ENCODE assay signal across 9 mouse cellular contexts in genomic region chr10:60778542-60778941, GRCm38 (mm10). TPM values are rescaled to one million over a fixed set of nuclear protein-coding genes. Genes with fewer than 3 reads are reported as not detected.
A peak's percentile ranks its signal among the peaks of the same experiment; 100 is the strongest.
DNase-seq lines count a peak whose midpoint lies in the region; ATAC-seq and TF ChIP-seq lines count a peak whose summit lies in the region.
"Had no signal": no experiment of that assay in that cellular context is flagged by ENCODE, and none has a peak within 500 bp of the region (broad histone marks: within the 10 kb centered on the region; RNA-seq: fewer than 3 reads in every experiment).

No protein-coding gene starts in this region.

- no peak for ATAC-seq in cerebellum, adult (ENCODE audit: insufficient number of reproducible peaks, low FRiP score, low TSS enrichment)
- peak; percentile 18; the same call in 1 of the 2 replicates for ATAC-seq in forebrain, embryonic 15.5 days (replicated peaks)

- H3K27me3 ChIP-seq in cerebellum, adult 2 months (ENCODE audit: control insufficient read depth, insufficient read depth, low read length): no peaks in the 10 kb centered on the region
- H3K27me3 ChIP-seq in forebrain, embryonic 15.5 days: no peaks in the 10 kb centered on the region
- peaks cover 36% of the 10 kb centered on the region for H3K27me3 ChIP-seq in midbrain, embryonic 10.5 days (ENCODE audit: low read depth, poor library complexity, severe bottlenecking)
- H3K27me3 ChIP-seq: lung, embryonic 15.5 days had no signal

- H3K4me1 ChIP-seq in cerebellum, adult 2 months (ENCODE audit: control insufficient read depth, insufficient read depth, low read length): peaks cover 33% of the 10 kb centered on the region
- H3K4me1 ChIP-seq in forebrain, embryonic 15.5 days: peaks cover 5% of the 10 kb centered on the region; the same call in 1 of the 2 replicates
- peaks cover 11% of the 10 kb centered on the region for H3K4me1 ChIP-seq in midbrain, embryonic 10.5 days

- 38% methylated on average over 12 of the region's 12 CpGs for WGBS in cerebellum, adult 2 months
- 67% methylated on average over 12 of the region's 12 CpGs for WGBS in forebrain, embryonic 15.5 days
- WGBS in midbrain, embryonic 10.5 days: 72% methylated on average over 12 of the region's 12 CpGs

- H3K4me2 ChIP-seq in forebrain, embryonic 15.5 days (replicated peaks): no peak overlapping the region
- H3K4me2 ChIP-seq: lung, embryonic 15.5 days had no signal

- no peak overlapping the region for H3K4me3 ChIP-seq in cerebellum, adult 2 months (replicated peaks; ENCODE audit: insufficient read depth, low read depth, low read length)
- H3K4me3 ChIP-seq in forebrain, embryonic 15.5 days: no peak overlapping the region
- H3K4me3 ChIP-seq in midbrain, embryonic 10.5 days: no peak overlapping the region
- H3K4me3 ChIP-seq: lung, embryonic 15.5 days had no signal

- DNase-seq in cerebellum, adult 2 months: no peak
- DNase-seq in right cerebral cortex, adult 2 months (ENCODE audit: low spot score in 2 of 2): peak; percentile 25 to 36
- DNase-seq in right cerebral cortex, postnatal 36 days (ENCODE audit: low spot score in 2 of 2): no peak
- peak; percentile 78 to 79 for DNase-seq in kidney, postnatal 4 days
- peak; percentile 62 for DNase-seq in midbrain, embryonic 10.5 days (ENCODE audit: low spot score)
- DNase-seq in thymus, postnatal 4 days: peak; percentile 82

- no peak overlapping the region for H3K9ac ChIP-seq in forebrain, embryonic 15.5 days (replicated peaks)
- H3K9ac ChIP-seq: lung, embryonic 15.5 days had no signal

- H3K27ac ChIP-seq in cerebellum, adult 2 months (ENCODE audit: insufficient read depth, low read length): no peak overlapping the region
- H3K27ac ChIP-seq in forebrain, embryonic 15.5 days (replicated peaks): no peak overlapping the region
- no peak overlapping the region for H3K27ac ChIP-seq in midbrain, embryonic 10.5 days (replicated peaks)
- H3K27ac ChIP-seq: lung, embryonic 15.5 days had no signal

- H3K36me3 ChIP-seq in forebrain, embryonic 15.5 days: no peaks in the 10 kb centered on the region
- H3K36me3 ChIP-seq in midbrain, embryonic 10.5 days: peaks cover 11% of the 10 kb centered on the region; the same call in 1 of the 2 replicates
- H3K36me3 ChIP-seq: lung, embryonic 15.5 days had no signal

- no peaks in the 10 kb centered on the region for H3K9me3 ChIP-seq in forebrain, embryonic 15.5 days
- no peaks in the 10 kb centered on the region for H3K9me3 ChIP-seq in midbrain, embryonic 10.5 days (replicated peaks)
- H3K9me3 ChIP-seq: lung, embryonic 15.5 days had no signal

- no peak for TF ChIP-seq POLR2A in cerebellum, adult 2 months (IDR thresholded peaks at IDR 0.05; ENCODE audit: borderline replicate concordance, insufficient read depth, low read length)

- peak; percentile 58 for TF ChIP-seq CTCF in cerebellum, adult 2 months (IDR thresholded peaks at IDR 0.05; ENCODE audit: borderline replicate concordance, insufficient read depth, low read depth, low read length)

RNA-seq across cellular contexts. Expression of gene Slc29a3, which starts 25.9 kb away (rescaled TPM):
- polyA plus RNA-seq in cerebellum, adult 2 months (2012; rRNA removed): 9.6 and 9.9 TPM in 2 replicates
- 13.2 and 13.9 TPM in 2 replicates for polyA plus RNA-seq in forebrain, embryonic 15.5 days (2015; fragmentation: Nextera tagmentation; extraction: Ambion mirVana)
- polyA plus RNA-seq in midbrain, embryonic 10.5 days (2016; fragmentation: Nextera tagmentation; extraction: Ambion mirVana): 8.4 and 12.8 TPM in 2 replicates

RNA-seq across cellular contexts. Expression of gene Unc5b, which starts 52.8 kb away (rescaled TPM):
- 44.4 and 44.8 TPM in 2 replicates for polyA plus RNA-seq in cerebellum, adult 2 months (2012; rRNA removed)
- 2.8 and 3.0 TPM in 2 replicates for polyA plus RNA-seq in forebrain, embryonic 15.5 days (2015; fragmentation: Nextera tagmentation; extraction: Ambion mirVana)
- 2.7 and 3.2 TPM in 2 replicates for polyA plus RNA-seq in midbrain, embryonic 10.5 days (2016; fragmentation: Nextera tagmentation; extraction: Ambion mirVana)

Comparison
In these comparisons a context has a peak if more than half of its experiments do, and no peak if none do; other contexts are left out.
1. DNase-seq: peak in right cerebral cortex, adult 2 months (2 of 2), kidney, postnatal 4 days (2 of 2), midbrain, embryonic 10.5 days (single experiment) and thymus, postnatal 4 days (single experiment); none in cerebellum, adult 2 months (0 of 2) and right cerebral cortex, postnatal 36 days (0 of 2).
2. RNA of gene Unc5b, which starts 52.8 kb away (polyA plus RNA-seq): 44.4 to 44.8 TPM in cerebellum, adult 2 months; 2.8 to 3.0 TPM in forebrain, embryonic 15.5 days and 2.7 to 3.2 TPM in midbrain, embryonic 10.5 days; every median in the first group is over 10 times any median in the second.